Mouse (Mus musculus): Measurements from ENCODE around the gene 1700012B07Rik.

DNA sequence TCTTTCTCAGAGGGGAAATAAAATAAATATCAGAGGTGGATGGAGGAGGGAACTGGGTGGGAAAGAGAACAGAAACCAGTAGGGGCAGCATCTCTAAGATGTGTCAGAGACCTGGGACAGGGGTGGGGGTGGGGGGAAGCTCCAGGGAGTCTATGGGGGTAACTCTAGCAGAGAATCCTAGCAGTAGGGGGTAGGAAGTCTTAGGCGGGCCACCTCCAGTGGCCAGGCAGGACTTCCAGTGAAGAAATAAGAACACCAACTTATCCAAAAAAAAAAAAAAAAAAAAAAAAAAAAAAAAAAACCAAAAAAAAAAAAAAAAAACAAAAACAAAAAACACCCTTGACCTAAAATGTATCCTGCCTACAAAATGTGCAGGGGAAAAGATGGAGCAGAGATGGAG, 26.3 kb downstream of the 1700012B07Rik start:
- no peak for TF ChIP-seq EP300 (IDR thresholded peaks at IDR 0.05)
- TF ChIP-seq CTCF (IDR thresholded peaks at IDR 0.05): no peak

Measured in lung, postnatal 0 days (tissue).